Mouse (Mus musculus) ES-E14 (cell line): ENCODE data around the gene Med13l.

Source experiments
- CHD2 ChIP-seq: IDR thresholded peaks from 2 replicates; pipeline ENCODE4 v1.6.1; 2014; ENCODE audit warnings: mild to moderate bottlenecking, low read depth, low read length, inconsistent platforms
- HCFC1 ChIP-seq: IDR thresholded peaks from 2 replicates; pipeline ENCODE4 v1.6.1; 2012; ENCODE audit warnings: low read length, inconsistent platforms, borderline replicate concordance; ENCODE audit not compliant: insufficient read depth
- MAFK ChIP-seq: IDR thresholded peaks from 2 replicates; pipeline ENCODE4 v1.6.1; 2014; ENCODE audit warnings: mild to moderate bottlenecking, low read depth, low read length, inconsistent platforms; ENCODE audit not compliant: insufficient read depth
- ZC3H11A ChIP-seq: IDR thresholded peaks from 2 replicates; pipeline ENCODE4 v1.6.1; 2012; ENCODE audit warnings: low read depth, mild to moderate bottlenecking, inconsistent platforms, low read length, borderline replicate concordance
- ZNF384 ChIP-seq: IDR thresholded peaks from 2 replicates; pipeline ENCODE4 v1.6.1; 2012; ENCODE audit warnings: low read depth, low read length, inconsistent platforms

GRCm38 (mm10) chr5:118588381-118588925, 28.0 kb downstream of the Med13l start:
- TF ChIP-seq CHD2 (no peak), HCFC1 (no peak), MAFK (no peak), ZNF384 (no peak), ZC3H11A (no peak)
